Mouse (Mus musculus): ENCODE data around the gene Rpl9-ps1. TPM values are rescaled to one million over a fixed set of nuclear protein-coding genes. Genes with fewer than 3 reads are reported as not detected.

Gene Rpl9-ps1
- polyA plus RNA-seq, 1 experiment, result not detected

DNA sequence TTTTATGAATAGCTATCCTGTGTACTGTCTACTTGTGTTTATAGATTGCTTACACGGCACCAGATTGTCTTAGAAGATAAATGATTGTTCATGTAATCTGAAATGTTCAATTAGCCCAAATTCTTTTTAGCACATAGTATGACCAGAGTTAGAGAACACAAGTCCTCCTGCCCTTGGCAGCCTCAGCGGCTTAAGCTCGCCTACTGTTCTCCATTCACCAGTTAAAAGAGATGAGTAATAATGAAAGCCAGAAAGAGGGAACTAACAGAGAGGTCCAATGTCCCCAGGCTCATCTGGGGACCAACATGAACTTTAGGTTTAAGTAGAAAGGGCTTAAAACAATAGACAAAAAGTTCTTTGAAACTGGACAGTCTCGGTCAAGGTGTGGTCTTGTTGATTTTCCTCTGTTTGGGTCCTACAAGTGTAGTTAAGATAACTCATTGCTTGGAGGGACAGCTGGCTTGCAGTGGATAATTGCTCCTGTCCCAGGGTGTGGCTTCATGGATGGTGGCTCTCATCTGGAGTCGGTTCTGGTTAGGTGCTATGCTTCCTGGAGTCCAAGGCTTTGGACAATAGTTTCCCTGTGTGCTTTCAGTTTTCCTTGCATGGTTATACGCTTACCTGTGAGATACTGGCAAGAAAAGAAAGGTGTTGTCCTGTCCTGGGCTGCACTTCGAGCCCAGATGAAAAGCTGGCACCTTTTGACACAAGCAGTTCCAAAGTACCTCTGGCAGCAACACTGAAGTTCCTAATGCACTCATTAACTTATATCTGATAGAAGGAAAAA is 49.6 kb downstream of the Rpl9-ps1 start:
- no peak overlapping the region for H3K4me3 ChIP-seq (ENCODE audit: low read depth, low read length)
- TF ChIP-seq POLR2A (IDR thresholded peaks at IDR 0.05; ENCODE audit: insufficient read depth, low read length) (no peak), EP300 (IDR thresholded peaks at IDR 0.05; ENCODE audit: insufficient read depth, low read depth, low read length) (no peak), CTCF (IDR thresholded peaks at IDR 0.05; ENCODE audit: low read depth, low read length) (no peak)
- H3K36me3 ChIP-seq (ENCODE audit: control insufficient read depth, insufficient read depth, low read length, poor library complexity, severe bottlenecking), result no peaks in the 10 kb centered on the region
- no peaks in the 10 kb centered on the region for H3K27me3 ChIP-seq (ENCODE audit: control insufficient read depth, insufficient read depth, low read length, poor library complexity, severe bottlenecking)
- H3K27ac ChIP-seq (ENCODE audit: insufficient read depth, low read length), result no peak overlapping the region
- H3K4me1 ChIP-seq (ENCODE audit: control insufficient read depth, insufficient read depth, low read length), result no peaks in the 10 kb centered on the region
- no peaks in the 10 kb centered on the region for H3K9me3 ChIP-seq (replicated peaks; ENCODE audit: control insufficient read depth, insufficient read depth, low read length, poor library complexity, severe bottlenecking)
- H3K9ac ChIP-seq (ENCODE audit: low read depth, poor library complexity, severe bottlenecking), result no peak overlapping the region

Other genes starting within 250 kb of the Rpl9-ps1 start
- gene Rasl10b, start 236.5 kb downstream of the Rpl9-ps1 start, polyA plus RNA-seq (2011; ENCODE audit: insufficient read depth, insufficient read length, low read depth, missing spikeins), result 1.1 and 1.6 TPM in 2 replicates
- not detected in 2 replicates for gene Gas2l2, start 216.2 kb downstream of the Rpl9-ps1 start, polyA plus RNA-seq (2011; ENCODE audit: insufficient read depth, insufficient read length, low read depth, missing spikeins)
- not detected in 2 replicates for gene 1700020L24Rik, start 207.9 kb downstream of the Rpl9-ps1 start, polyA plus RNA-seq (2011; ENCODE audit: insufficient read depth, insufficient read length, low read depth, missing spikeins)
- gene Mmp28, start 182.6 kb downstream of the Rpl9-ps1 start, polyA plus RNA-seq (2011; ENCODE audit: insufficient read depth, insufficient read length, low read depth, missing spikeins), result 0.26 and 0.52 TPM in 2 replicates
- 324 and 326 TPM in 2 replicates for gene Taf15, start 172.5 kb downstream of the Rpl9-ps1 start, polyA plus RNA-seq (2011; ENCODE audit: insufficient read depth, insufficient read length, low read depth, missing spikeins)
- gene Heatr9, start 123.4 kb downstream of the Rpl9-ps1 start, polyA plus RNA-seq (2011; ENCODE audit: insufficient read depth, insufficient read length, low read depth, missing spikeins), result not detected in 2 replicates
- gene Ccl5, start 115.1 kb downstream of the Rpl9-ps1 start, polyA plus RNA-seq (2011; ENCODE audit: insufficient read depth, insufficient read length, low read depth, missing spikeins), result not detected in 2 replicates
- gene Ccl9, start 67.0 kb downstream of the Rpl9-ps1 start, polyA plus RNA-seq (2011; ENCODE audit: insufficient read depth, insufficient read length, low read depth, missing spikeins), result not detected in 2 replicates
- gene Ccl6, start 52.5 kb downstream of the Rpl9-ps1 start, polyA plus RNA-seq (2011; ENCODE audit: insufficient read depth, insufficient read length, low read depth, missing spikeins), result not detected in 2 replicates
- not detected in 2 replicates for gene Ccl3, start 3.7 kb upstream of the Rpl9-ps1 start, polyA plus RNA-seq (2011; ENCODE audit: insufficient read depth, insufficient read length, low read depth, missing spikeins)
- gene Ccl4, start 17.0 kb upstream of the Rpl9-ps1 start, polyA plus RNA-seq (2011; ENCODE audit: insufficient read depth, insufficient read length, low read depth, missing spikeins), result not detected in 2 replicates
- not detected in 2 replicates for gene Wfdc17, start 58.4 kb upstream of the Rpl9-ps1 start, polyA plus RNA-seq (2011; ENCODE audit: insufficient read depth, insufficient read length, low read depth, missing spikeins)
- not detected in 2 replicates for gene Wfdc18, start 63.4 kb upstream of the Rpl9-ps1 start, polyA plus RNA-seq (2011; ENCODE audit: insufficient read depth, insufficient read length, low read depth, missing spikeins)
- gene Wfdc21, start 101.3 kb upstream of the Rpl9-ps1 start, polyA plus RNA-seq (2011; ENCODE audit: insufficient read depth, insufficient read length, low read depth, missing spikeins), result not detected in 2 replicates
- gene Heatr6, start 108.1 kb upstream of the Rpl9-ps1 start, polyA plus RNA-seq (2011; ENCODE audit: insufficient read depth, insufficient read length, low read depth, missing spikeins), result 20.7 and 23.8 TPM in 2 replicates
- 0.27 TPM in 1 of 2 replicates, not detected in the other for gene Hnf1b, start 204.4 kb upstream of the Rpl9-ps1 start, polyA plus RNA-seq (2011; ENCODE audit: insufficient read depth, insufficient read length, low read depth, missing spikeins)